Mouse (Mus musculus) layer of hippocampus, adult 11-12 months (tissue): ENCODE results near the gene Fam83g.

Source experiments
- DNase-seq: peaks from one replicate; pipeline ENCODE4 v3.0.0; 2022; ENCODE audit warnings: low spot score

Gene Fam83g

DNA sequence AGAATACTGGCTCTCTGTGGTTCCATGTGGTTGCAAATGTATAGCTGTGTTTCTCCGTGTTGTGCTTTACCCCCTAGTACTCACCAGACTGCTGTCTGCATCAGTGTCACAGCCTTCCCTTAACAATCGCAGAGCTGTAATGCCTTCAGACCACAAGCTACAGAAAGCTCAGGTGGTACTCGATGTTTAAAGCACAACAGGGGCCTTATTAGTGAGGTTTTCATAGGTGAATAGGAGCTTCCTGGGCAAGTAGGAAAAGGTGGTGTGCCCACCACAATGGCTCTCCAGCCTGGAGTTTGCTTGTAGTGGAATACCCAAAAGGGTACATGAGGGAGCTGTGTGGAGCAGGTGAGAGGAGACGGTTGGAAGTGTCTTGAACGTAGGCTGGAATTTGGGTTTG is 31.7 kb upstream of the Fam83g start:
- DNase-seq, result no peak

DNA sequence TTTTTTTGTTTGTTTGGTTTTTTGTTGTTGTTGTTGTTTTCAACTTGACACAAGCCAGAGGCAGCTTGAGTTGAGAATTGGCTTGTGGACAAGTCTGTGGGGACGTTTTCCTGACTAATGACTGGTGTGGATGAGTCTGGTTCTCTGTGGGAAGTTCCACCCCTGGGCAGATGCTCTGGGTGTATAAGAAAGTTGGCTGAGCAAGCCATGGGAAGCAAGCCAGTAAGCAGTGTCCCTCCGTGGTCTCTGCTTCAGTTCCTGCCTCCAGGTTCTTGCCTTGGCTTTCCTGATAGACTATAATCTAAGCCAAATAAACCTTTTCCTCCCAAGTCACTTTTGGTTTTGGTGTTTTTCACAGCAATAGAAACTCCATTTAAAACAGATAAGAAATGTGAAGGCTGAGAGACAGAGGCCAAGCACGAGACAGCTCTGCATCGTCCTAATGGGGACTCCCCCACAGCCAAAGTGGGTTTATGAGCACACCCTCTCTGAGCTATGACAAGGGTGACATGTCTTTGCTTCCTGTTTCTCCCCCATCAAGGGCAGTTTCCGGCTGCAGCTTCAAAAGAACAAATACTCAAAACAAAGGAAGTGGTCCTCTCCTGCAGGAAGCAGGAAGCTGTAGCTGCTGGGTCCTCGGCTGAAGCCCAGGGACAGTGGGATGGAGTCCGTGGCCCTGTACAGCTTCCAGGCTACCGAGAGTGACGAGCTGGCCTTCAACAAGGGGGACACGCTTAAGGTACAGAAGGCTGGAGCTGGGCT is 31.0 kb upstream of the Fam83g start, which contains the start of gene Grap:
Gene Grap (plus strand): TSS at position 580 of the 762 bp plus-strand sequence.
- no peak for DNase-seq

DNA sequence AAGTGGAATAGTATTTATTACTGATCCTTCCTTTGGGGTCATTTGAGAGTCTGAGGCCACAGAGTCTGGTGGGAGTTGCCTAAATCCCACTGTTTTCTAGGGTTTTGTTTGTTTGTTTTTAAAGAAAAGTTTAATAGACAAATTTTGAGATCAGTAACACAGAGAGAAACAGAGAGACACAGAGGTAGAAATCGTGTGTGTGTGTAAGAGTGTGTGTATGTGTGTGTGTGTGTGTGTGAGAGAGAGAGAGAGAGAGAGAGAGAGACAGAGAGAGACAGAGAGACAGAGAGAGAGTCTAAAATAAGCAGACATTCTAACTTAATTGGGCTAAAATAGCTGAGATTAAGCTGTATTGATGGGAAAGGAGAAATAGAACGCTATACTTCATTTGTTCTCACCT is 30.3 kb upstream of the Fam83g start:
- DNase-seq, result no peak

DNA sequence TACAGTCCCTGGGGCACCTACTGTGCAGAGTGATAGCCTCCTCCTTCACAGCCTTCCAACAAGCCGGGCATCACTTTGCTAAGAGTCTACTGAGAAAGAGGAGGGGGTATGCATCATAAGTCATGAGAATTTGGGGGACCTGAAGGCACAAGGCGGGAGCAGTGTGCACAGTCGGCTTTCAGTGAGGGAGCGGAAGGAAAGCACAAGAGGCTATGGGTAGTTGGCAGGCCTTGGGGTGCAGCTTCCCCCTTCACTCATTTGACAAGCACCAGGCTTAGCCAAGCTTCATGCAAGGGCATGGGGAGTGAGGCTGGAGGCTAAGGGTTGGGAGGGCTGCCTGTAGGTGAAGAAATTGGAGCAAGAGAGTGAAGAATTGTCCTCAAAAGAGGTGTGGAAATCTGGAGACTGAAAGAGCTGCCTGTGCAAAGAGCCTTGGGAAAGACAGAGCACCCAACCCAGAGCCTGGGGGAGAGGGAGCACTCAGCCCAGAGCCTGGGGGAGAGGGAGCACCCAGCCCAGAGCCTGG is 29.0 kb upstream of the Fam83g start:
- no peak for DNase-seq

DNA sequence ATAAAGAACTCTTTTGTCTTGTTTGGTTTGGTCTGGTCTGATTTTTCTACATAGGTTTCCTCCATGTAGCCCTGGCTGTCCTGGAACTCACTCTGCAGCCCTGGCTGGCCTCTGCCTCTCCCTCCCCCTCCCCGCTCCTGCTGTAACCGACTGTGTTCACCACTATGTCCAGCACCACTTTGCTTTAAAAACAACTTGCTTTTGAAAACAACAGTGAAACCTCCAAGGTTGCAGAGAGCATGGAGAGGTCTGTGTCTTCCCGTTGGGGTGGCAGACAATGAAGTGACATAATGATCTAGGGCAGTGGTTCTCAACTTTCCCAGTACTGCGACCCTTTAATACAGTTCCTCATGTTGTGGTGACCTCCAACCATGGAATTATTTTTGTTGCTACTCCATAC is 28.2 kb upstream of the Fam83g start:
- no peak for DNase-seq

DNA sequence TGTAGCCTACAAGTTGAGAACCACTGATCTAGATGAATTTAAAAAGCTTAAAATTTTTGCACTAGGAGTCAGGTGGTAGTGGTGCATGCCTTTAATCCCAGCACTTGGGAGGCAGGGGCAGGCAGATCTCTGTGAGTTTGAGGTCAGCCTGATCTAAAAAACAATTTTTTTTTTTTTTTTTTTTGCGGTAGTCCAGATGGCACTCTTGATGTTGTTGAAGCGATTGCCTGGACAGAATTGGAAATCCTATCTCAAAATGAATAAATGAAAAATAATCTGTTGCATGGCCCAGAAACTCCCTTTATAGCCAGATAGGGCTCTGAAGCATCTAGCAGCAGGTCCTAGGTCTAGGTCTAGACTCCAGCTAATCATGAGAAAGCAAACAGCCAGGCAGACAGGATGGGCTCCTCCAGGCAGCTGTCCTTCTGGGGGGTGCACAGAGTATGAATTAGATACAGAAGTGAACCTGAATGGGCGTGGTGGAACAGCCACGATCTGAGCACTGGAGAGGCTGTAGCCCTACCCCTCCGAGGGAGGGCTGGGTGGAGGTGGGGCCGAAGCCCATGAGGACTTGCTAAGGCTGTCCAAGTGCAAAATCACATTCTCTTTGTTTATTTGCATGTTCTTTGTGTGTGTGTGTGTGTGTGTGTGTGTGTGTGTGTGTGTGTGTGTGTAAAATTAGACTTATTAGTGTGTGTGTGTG is 27.6 kb upstream of the Fam83g start:
- DNase-seq, result no peak

DNA sequence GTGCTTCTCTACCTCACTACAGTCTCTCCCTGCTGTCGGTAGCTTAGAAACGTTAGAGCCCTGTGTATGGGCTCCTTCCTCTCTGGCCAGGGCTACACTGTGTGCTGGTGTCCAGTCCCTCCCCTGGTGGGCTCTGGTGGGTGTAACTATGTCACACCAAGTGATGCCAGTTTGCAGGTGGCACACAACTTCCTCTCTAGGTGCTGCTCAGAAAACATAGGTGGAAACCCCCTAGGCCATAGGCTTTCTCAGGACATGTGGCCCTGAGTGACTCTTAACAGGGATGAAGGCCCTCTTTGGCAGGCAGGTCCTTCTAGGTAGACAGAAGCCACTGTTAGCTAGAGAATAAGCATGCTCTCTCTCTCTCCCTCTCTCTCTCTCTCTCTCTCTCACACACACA is 26.5 kb upstream of the Fam83g start:
- DNase-seq, result no peak

DNA sequence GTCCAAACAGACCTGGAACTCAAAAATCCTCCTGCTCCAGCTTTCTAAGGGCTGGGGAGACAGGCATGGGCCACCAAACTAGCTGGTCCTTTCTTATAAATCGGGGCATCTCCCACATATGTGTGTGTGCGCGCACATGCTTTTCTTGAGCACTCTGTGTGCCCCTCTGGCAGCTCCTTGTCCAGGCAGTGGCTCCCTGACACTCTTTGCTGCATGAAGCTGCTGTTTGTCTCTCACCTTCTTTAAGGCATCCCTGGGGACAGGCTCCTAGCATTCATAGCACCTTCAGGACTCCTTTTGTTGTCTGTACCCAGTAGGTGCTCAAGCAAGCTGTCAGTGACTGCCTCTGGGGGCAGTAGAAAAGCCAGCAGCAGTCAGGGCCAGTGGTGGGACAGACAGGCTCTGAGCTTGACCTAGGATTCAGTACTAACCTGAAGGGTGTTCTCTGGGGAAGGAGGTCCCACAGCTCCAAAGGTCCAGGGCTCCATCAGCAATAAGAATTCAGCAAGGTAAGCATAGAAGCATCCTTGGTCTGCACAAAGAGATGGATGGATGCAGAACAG is 25.4 kb upstream of the Fam83g start:
- DNase-seq, result no peak

DNA sequence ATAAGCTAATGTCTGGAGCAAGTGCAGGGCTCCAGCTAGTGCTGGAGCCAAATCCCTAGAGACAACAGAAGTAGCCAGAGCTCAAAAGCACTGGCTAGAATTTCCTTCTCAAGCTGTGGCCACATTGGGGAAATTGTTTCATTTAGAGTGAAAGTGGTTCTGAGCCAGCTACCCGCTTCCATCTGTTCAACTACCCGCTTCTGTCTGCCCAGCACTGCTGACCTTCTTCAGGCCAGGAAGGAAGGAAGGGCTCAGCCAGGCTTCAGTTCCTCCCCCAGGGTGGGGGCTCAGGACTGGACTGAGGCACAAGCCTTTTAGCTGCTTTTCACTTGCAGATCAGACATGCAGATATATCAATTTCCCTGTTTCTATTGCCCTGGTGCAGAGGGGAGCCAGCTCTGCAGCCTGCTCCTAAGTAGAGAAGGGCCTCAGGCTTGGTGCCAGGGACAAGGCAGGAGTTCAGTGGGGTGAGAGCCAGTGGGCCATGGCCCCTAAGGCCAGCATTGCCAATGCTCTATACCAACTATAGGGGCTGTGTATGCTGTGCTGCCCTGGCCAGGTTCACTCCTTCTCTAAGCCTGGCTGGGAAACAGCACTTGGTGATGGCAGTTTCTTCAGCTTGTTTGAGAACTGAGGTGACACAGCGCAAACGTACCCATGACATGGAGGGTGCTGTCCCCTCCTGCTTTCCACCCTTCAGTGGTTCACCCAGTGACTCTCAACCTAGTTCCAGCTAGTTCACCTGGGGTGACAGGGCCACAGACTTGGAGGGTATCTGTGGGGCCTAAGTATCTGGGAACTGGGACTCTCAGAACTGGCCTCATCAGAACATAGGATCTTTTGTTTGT is 24.7 kb upstream of the Fam83g start:
- DNase-seq, result peak; percentile 17

DNA sequence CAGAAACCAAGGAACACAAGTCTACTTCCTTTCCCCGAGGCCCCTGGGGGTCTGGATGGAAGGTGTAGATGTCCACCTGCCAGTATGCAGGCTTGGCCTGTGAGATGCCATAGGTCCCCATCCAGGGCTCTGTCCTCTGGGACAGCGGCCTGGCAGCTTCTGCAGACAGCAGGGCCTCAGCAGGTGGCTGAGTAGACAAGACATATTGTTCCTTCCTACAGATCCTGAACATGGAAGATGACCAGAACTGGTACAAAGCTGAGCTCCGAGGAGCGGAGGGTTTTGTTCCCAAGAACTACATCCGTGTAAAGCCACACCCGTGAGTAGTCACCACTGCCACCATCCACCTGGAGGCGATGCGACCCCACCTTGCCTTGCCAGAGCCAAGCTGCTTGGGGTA is 23.9 kb upstream of the Fam83g start:
- DNase-seq, result no peak

DNA sequence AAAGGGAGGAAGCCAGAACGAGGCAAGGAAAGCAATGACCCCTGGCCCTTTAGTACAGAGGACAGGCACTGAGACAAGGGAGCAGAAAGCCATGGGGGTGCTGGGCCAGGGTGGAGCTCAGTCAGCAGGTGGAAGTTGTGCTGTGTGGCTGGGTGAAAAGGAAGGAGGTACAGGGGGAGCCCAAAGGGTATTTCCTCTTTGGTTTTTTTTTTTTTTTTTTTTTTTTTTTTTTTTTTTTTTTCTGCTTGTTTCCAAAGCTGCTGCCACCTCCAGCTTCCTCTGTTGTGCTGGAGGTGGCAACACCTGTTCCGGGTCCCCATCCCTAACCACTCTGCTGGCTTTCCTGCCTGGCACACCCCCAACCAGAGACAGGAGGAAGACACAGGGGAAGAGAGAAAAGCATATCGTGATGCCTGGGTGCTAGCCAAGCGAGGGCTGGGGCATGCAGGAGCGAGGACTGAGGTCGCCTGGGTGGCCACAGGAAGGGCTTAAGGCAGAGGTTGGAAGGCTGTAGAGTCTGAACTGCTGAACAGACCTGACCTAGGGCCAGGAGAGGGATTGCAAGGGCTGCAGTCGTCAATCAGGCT is 23.0 kb upstream of the Fam83g start:
- DNase-seq, result no peak

DNA sequence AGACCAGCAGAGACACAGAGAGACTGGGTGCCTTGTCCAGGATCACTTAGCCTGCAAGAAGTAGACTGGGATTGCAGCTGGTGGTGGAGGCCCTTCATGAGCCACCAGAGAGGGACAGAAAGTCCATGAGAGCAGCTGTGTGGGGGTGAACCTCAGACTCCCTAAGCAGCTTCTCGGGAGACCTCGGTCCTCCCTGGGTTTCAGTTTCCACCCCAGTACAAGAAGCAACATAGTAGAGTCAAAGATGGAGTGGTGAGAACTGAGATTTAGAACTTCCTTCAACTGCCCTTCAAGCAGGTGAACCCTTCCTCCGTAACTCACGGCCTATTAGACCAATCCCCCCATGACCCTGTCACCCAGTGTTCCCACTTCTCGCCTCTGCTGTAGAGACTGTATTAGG is 21.7 kb upstream of the Fam83g start:
- no peak for DNase-seq

DNA sequence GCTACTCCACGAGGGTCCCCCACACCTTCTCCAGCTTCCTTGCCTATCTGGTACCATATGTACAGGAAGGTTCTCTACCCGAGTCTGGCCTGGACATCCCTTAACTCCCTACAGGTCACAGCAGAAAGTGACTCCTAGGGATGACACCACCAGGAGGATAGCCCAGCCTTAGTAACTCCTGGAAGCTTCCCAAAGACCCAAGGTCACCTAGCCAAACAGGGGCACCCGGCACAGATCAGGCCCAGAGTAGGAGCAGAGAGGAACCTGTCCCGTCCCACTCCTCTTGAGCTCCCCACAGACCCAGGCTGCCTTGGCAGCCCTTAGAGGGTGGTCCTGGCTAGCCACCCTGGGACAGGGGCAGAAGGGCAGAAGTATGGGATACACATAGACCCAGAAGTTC is 18.5 kb upstream of the Fam83g start:
- no peak for DNase-seq

DNA sequence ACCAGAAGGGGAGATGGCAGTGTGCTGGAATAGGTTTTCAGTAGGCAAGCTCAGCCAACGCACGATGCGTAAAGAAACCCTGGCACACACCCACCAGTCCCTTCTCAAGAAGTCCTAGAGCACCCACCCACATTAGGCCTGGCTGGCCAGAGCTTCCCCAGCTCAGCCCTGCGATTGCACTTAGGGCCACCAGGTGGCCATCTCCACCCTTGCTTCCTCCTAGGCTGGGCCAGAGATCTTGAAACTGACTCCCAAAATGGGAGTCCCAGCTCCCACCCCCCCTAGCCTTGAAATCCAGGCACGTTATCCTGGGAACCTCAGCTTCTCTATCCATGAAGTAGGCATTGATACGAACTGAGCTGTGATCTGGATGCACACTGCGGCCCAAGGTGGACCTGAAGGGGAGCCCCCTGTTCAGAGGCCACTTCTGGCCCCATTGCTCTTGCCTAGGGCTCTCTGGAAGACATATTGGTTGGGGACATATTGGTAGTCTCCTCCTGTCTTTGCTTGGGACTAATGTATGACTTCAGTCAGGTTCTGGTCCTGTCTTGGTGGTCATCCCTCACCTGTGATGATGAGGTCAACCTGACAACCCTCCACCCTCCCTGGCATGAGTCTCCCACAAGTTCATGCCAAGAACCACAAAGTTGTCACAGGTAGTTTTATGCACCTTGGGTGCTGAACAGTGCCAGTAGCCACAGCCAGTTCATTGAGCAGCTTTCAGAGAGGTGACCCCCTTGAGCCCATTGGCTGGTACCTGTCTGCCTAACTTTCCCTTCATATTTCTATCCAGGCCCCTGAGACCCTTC is 17.7 kb upstream of the Fam83g start:
- DNase-seq, result peak; percentile 44

DNA sequence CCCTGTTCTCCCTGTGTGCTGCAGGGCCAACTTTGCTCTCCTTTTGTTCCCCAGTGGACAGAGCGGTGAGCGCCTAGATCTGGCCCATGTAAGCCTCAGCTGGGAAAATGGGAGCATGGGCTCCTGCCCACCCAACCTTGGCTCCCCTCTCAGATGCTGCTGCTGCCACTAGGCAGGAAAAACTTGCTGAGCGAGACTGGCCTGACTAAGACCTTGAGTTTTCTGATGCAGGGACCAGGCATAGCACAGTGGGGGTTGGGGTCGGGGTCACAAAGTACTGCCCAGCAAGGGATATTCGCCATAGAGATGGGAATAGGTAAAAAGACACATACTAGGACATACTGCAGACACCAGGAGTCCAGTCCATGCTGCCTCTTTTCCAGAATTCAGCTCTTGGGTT is 16.6 kb upstream of the Fam83g start:
- no peak for DNase-seq

DNA sequence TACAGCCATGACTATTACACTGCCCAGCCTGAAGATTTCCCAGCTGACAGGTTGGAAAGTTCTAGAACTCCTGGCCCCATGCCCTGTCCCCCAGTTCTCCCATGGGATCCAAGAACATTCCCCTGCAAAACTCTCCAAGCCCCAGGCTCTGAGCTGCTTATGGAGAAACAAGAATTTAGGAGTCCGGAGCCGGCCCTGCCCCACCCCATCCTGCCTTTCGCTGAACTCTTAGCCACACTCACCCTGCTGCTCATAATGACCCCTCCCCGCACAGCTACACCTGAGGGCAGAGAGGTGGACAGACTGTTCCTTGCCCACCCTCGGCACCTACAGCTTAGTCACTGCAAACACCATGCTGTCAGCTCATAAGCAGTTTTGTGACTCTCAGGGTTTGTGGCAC is 16.1 kb upstream of the Fam83g start:
- DNase-seq, result no peak

DNA sequence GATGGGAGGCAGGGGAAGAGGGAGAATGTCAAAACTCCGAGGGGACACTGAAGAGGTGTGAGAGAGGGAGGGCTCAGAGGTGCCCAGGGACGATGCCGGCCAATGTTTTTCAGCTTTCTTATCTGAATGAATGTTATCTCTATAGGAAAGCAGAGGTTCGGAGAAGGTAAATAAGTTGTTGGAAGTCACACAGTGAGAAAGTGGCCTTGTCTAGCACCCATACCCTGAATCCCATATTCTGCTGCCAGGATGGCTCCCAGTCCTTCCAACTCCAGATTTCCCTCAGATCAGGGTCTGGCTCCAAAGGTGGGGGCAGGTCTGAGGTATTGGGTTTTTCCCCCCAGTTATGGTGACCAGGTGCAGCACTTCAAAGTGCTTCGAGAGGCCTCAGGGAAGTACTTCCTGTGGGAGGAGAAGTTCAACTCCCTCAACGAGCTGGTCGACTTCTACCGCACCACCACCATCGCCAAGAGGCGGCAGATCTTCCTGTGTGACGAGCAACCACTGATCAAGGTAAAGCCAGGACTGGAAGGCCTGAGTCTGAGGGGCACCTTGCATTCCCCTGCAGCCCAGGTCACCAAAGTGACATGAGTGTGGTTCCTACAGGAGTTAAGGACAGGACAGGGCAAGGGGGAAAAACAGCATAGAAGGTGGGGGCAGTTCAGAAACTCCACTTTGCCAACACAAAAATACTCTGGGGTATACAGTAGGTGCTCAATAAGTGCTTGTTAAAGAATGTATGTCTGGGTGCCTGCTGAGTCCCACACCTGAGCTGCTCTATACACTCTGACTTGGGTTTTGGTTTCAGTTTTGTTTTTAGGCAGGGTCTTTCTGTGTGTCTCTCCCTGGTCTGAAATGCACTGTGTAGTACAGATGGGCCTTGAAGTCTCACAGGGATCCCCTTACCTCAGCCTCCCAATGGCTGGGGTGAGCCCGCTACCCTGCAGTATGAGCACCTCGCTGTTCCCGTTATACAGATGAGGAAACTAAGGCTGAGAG is 14.1 kb upstream of the Fam83g start:
- no peak for DNase-seq

DNA sequence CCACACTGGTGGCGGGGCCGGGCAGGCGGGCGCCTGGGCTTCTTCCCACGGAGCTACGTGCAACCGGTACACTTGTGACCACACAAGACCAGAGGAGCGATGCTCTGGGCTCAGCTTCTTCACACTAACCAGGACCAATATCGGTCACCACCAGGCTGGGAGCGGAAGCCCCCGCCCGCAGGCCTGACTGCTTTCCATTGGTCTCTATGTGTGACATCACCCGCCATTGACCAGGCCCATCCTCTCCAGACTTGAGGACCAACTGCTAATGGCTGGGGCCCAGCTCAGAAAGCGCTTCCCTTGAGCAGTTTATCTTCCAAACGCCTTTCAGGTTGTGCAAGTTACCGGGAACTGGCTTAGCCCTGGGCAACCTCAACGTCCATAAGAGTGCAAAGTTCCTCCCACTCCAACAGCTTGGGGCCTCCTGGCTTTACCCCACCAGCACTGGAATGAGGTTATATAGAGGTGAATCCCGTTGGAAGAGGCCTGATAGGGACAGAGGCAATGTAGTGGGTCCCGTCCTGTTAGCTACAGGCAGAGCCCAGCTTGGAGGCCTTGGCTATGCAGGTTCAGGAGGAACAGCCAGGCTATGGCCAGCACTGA is 12.0 kb upstream of the Fam83g start:
- DNase-seq, result no peak

DNA sequence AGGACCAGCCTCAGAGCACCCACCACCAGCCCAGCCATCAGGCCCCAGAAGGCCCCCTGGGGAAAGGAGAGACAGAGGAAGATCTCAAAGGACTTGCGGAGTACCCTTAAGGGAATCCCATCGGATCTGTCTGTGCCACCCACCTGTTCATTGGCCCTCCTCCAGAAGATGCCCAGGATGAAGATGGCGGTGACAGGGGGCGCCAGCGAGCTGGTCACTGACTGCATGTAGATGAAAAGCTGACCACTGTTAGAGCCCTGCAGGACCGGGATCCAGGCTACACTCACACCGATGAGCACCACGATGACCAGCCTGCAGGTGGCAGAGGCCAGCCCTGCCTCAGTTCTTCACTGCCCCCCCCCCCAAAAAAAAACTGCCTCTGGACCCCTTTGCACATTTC is 10.2 kb upstream of the Fam83g start:
- DNase-seq, result peak; percentile 31
